Mouse (Mus musculus) left cerebral cortex, adult 2 months (tissue): ENCODE data around the gene Enc1. TPM values are rescaled to one million over a fixed set of nuclear protein-coding genes. Genes with fewer than 3 reads are reported as not detected.

Source experiments
- DNase-seq, 2 experiments: peaks; one replicate each; pipeline ENCODE4 v3.0.0; 2021 to 2022; ENCODE audit warnings: low spot score in 2 of 2, mixed read lengths in 1 of 2; ENCODE audit errors: extremely low spot score in 1 of 2
- H3K27ac ChIP-seq: fragments of 200-600 bp; 2 replicates; pipeline ENCODE4 v1.8.1; 2022
- H3K4me3 ChIP-seq: fragments of 200-600 bp; 2 replicates; pipeline ENCODE4 v1.8.1; 2022
- CTCF ChIP-seq: fragments of 200-600 bp; IDR thresholded peaks from 2 replicates; pipeline ENCODE4 v1.8.1; 2022; ENCODE audit warnings: antibody characterized with exemption, mild to moderate bottlenecking, moderate library complexity
- intact Hi-C: fragments of 180-260 bp; cut with DNase I; formaldehyde crosslinking; loops from one replicate; pipeline ENCODE4 v1.15.1; 2025
- total RNA-seq, 2 experiments: library from RNA; stranded (reverse); gene quantifications; 2 replicates each; pipeline ENCODE4 v1.2.3; 2021

The Enc1 gene
- total RNA-seq, 2 experiments from 2014 or later = 653 to 683 TPM

DNA sequence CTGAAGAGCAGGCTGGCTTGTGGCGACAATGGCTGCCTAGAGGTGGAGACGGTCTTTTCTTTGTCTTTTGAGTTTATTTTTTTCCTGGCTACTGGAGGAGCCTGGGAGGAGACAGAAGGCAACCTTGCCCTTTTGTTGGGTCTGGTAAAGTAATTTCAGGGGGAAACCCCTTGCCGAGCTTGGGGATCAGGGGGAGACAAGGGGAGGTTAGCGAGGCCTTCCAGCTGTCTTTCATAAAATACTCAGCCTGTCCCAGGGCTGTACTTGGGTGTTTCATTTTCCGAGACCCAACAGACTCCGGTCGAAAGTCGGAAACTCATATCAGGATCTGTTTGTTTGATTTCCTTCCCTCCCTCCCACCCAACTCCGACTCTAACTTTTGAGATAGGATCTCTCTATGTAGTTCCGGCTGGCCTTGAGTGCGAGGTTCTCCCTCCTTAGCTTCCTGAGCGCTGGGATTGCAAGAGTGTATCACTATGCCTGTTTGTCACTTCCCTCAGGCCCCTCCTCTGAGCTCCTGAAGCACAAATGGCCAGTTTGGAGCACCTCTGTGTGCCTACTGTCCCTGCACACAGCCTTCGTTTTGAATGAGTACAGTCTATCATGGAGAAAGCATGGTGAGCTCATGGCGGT, 56.6 kb downstream of the Enc1 start:
- no peak for TF ChIP-seq CTCF
- Histone ChIP-seq H3K4me3 (no peak overlapping the region), H3K27ac (no peak overlapping the region)
- intact Hi-C loops = no loop called here
- DNase-seq = no peak

DNA sequence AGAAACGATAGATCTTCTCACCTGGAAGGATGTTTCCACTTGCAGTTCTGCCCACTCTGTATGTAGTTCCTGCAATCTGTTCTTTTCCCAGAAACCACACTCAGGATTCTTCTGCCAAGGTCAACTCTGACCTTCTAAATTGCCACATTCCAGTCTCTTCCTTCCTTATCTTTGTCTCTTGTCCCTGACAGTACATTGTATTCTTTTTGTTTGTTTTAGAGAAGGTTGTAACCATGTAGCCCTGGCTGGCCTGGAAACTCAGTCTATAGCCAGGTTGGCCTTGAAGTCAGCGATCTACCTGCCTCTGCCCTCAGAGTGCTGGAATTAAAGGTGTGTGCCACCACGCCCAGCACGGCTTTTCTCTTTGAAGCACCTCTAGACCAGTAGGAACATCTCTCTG, 58.0 kb downstream of the Enc1 start:
- Histone ChIP-seq H3K4me3 (no peak overlapping the region), H3K27ac (no peak overlapping the region)
- intact Hi-C loops = no loop called here
- no peak for TF ChIP-seq CTCF
- no peak for DNase-seq

DNA sequence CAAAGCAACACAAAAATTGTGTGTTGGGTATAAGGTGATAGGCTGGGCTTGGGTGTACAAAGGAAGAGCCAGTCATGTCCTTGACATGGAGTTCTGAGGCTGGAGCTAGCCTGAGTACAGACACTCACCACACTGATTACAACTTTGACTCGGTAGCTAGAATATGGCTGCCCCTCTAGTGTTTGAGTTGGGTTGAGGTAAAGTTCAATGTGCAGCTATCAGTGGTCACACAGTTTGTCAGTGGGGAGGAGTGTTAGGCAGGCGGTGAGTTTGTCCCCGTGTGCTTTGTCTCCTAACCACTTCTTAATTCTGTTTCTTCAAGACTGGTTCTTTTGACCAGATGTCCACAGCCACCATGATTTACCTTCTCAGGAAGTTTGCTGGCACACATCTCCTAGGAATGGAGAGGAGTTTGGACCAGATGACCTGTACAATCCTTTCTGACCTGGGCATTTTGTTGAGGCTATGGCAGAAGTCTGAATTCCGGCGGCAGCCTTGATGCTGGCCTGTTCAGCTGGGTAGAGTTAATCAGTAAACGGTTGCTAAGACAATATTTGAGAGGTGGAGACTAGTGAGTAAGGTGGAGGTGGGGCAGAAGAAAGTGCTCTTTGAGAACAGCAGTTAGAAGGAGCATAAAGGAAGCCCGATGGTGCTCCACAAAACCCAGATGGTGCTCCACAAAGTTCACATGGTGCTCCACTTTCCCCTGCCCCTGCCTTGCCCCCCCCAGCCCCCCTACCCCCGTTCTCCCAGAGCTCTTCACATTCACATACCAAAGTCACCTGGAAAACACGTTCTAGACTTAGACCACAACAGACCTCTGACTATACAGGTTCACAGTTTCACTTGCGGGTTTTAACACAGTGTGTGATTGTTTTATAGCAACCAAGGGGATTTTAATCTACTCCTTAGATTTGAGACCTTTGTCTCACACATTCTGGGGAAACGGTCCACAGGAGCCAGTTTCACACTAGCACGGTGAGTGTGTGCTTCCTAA, 59.3 kb downstream of the Enc1 start:
- DNase-seq = no peak
- Histone ChIP-seq H3K27ac (no peak overlapping the region), H3K4me3 (no peak overlapping the region)
- intact Hi-C loops = no loop called here
- no peak for TF ChIP-seq CTCF

Other genes starting within 250 kb of the Enc1 start
- gene 1700029F12Rik, start 206.7 kb upstream of the Enc1 start, total RNA-seq = not detected
- 10 to 100 TPM; 46.2 to 48.1 TPM for gene Fam169a, start 173.8 kb upstream of the Enc1 start, total RNA-seq
- 1 to 10 TPM in 1 of 2 experiments, under 1 TPM in 1; 0.36 to 3.0 TPM for gene Gm6169, start 141.9 kb upstream of the Enc1 start, total RNA-seq
- gene Gfm2, start 103.2 kb upstream of the Enc1 start, total RNA-seq = 10 to 100 TPM; 26.9 to 28.3 TPM
- 10 to 100 TPM; 36.8 to 37.1 TPM for gene Nsa2, start 103.2 kb upstream of the Enc1 start, total RNA-seq
- gene Hexb, start 42.7 kb upstream of the Enc1 start, total RNA-seq = 100 to 1,000 TPM; 102 to 103 TPM